Mouse (Mus musculus) heart, adult 18-20 months (tissue): ENCODE data around the gene Dhx40. TPM values are rescaled to one million over a fixed set of nuclear protein-coding genes. Genes with fewer than 3 reads are reported as not detected.
A peak's percentile ranks its signal among the peaks of the same experiment; 100 is the strongest.

ENCODE experiments used
- DNase-seq, 2 experiments: peaks; one replicate each; pipeline ENCODE4 v3.0.0; 2021 to 2022; ENCODE audit warnings: mixed read lengths in 1 of 2
- long read RNA-seq, 2 experiments: library from polyadenylated mRNA; stranded (forward); transcript quantifications; one replicate each; pipeline ENCODE4 v2.0.0; 2021
- total RNA-seq, 2 experiments: library from RNA; stranded (reverse); gene quantifications; 2 replicates each; pipeline ENCODE4 v1.2.3; 2021

The Dhx40 gene
- 10 to 100 TPM; 15.0 to 16.8 TPM for total RNA-seq
- long read RNA-seq, experiment 1, partial matches to known transcripts, result 2 of 7 reads
- long read RNA-seq, experiment 1, other reads (novel, unspliced or antisense), result 1 of 7 reads
- long read RNA-seq, experiment 2, partial matches to known transcripts, result 1 of 4 reads
- long read RNA-seq, experiment 2, other reads (novel, unspliced or antisense), result 0 of 4 reads

GRCm38 (mm10) chr11:86807505-86807989 is at the start of gene Dhx40:
Gene Dhx40, minus strand, starts transcription at chr11:86807746.
- DNase-seq, result peak; percentile 92 to 94

GRCm38 (mm10) chr11:86855639-86856425 is 48.3 kb upstream of the Dhx40 start:
- DNase-seq, result no peak

GRCm38 (mm10) chr11:86853081-86853480 is 45.5 kb upstream of the Dhx40 start:
- no peak for DNase-seq

GRCm38 (mm10) chr11:86852534-86853054 is 45.0 kb upstream of the Dhx40 start:
- DNase-seq, result no peak

GRCm38 (mm10) chr11:86851714-86852533 is 44.4 kb upstream of the Dhx40 start:
- no peak for DNase-seq

GRCm38 (mm10) chr11:86851234-86851671 is 43.7 kb upstream of the Dhx40 start:
- DNase-seq, result no peak

- no peak for DNase-seq
Observed at GRCm38 (mm10) chr11:86843831-86844230, 36.3 kb upstream of the Dhx40 start.

GRCm38 (mm10) chr11:86841261-86841660 is 33.7 kb upstream of the Dhx40 start:
- DNase-seq, result no peak

GRCm38 (mm10) chr11:86840511-86841154 is 33.1 kb upstream of the Dhx40 start:
- peak; percentile 65 to 83 for DNase-seq

- DNase-seq, result peak in 1 of 2 experiments; percentile 29
Observed at GRCm38 (mm10) chr11:86839716-86840447, 32.3 kb upstream of the Dhx40 start.

GRCm38 (mm10) chr11:86838792-86839191 is 31.2 kb upstream of the Dhx40 start:
- DNase-seq, result no peak

- DNase-seq, result peak; percentile 86 to 88
Observed at GRCm38 (mm10) chr11:86836366-86836765, 28.8 kb upstream of the Dhx40 start.

- no peak for DNase-seq
Observed at GRCm38 (mm10) chr11:86834628-86835338, 27.2 kb upstream of the Dhx40 start.

GRCm38 (mm10) chr11:86834050-86834449 is 26.5 kb upstream of the Dhx40 start:
- DNase-seq, result no peak

- no peak for DNase-seq
Observed at GRCm38 (mm10) chr11:86833153-86833552, 25.6 kb upstream of the Dhx40 start.

GRCm38 (mm10) chr11:86828396-86828795 is 20.9 kb upstream of the Dhx40 start:
- no peak for DNase-seq

- DNase-seq, result no peak
Observed at GRCm38 (mm10) chr11:86827476-86828245, 20.1 kb upstream of the Dhx40 start.

GRCm38 (mm10) chr11:86824433-86824832 is 16.9 kb upstream of the Dhx40 start:
- no peak for DNase-seq

- no peak for DNase-seq
Observed at GRCm38 (mm10) chr11:86822531-86822930, 15.0 kb upstream of the Dhx40 start.

GRCm38 (mm10) chr11:86819536-86819935 is 12.0 kb upstream of the Dhx40 start:
- no peak for DNase-seq
